Mouse (Mus musculus): ENCODE data around the gene Katnbl1.

DNA sequence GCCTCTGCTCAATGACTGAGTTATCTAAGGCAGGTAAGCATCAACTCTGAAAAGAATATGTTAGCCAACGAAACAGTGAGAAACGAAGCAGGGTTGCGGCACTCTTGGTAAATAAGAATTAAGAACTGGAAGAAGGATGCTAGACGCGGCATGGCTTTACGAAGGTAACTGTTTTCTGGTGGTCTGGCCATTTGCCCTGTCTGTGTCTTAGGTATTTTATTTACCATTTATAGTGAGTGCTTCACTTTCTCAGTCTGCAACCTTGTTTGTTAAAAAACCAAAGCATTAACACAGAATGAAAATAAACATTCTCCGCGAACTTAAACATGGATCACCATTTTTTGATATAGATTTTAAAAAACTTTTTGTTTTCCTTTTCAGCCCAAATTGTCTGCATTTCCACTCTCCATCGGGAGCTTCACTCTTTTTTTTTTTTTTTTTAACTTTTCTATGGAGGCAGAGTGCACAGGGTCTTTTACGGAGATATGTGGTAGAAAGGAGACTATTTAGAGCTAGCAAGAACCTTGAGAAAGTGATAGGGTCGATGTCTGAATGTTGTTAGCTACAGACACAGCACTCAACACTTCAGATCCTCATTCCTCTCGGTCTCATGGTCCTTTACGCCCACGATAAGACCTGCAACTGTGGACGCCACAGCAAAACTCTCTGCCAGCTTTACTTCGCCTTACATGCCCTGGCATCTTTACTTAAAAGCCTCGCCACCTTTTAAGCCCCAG is 75.3 kb downstream of the Katnbl1 start:
- no peak for TF ChIP-seq TCF3 (IDR thresholded peaks at IDR 0.05; ENCODE audit: insufficient read length, low read depth)
- TF ChIP-seq POLR2A (IDR thresholded peaks at IDR 0.05; ENCODE audit: insufficient read length, low read depth) = no peak
- TF ChIP-seq USF1 (IDR thresholded peaks at IDR 0.05; ENCODE audit: low read depth) = no peak
- TF ChIP-seq MYOD1 (IDR thresholded peaks at IDR 0.05; ENCODE audit: control insufficient read depth in 1 of 3, insufficient read length in 2 of 3, low read depth in 2 of 3) = no peak
- no peak for TF ChIP-seq MAX (IDR thresholded peaks at IDR 0.05; ENCODE audit: low read depth)
- TF ChIP-seq REST (IDR thresholded peaks at IDR 0.05; ENCODE audit: insufficient read depth, insufficient read length) = no peak
- TF ChIP-seq MYOG (IDR thresholded peaks at IDR 0.05; ENCODE audit: control insufficient read depth in 1 of 3, insufficient read depth in 1 of 3, insufficient read length in 2 of 3, low read depth in 2 of 3) = no peak
- no peak for TF ChIP-seq TCF12 (IDR thresholded peaks at IDR 0.05; ENCODE audit: insufficient read depth, poor library complexity, severe bottlenecking)
- TF ChIP-seq E2F4 (IDR thresholded peaks at IDR 0.05; ENCODE audit: insufficient read depth) = no peak
- TF ChIP-seq SRF (IDR thresholded peaks at IDR 0.05; ENCODE audit: control insufficient read depth, insufficient read length, low read depth) = no peak
- TF ChIP-seq POLR2AphosphoS2 (IDR thresholded peaks at IDR 0.05; ENCODE audit: insufficient read length, low read depth) = no peak
- no peak for TF ChIP-seq CEBPB (IDR thresholded peaks at IDR 0.05; ENCODE audit: insufficient read depth, poor library complexity, severe bottlenecking)
